Mouse (Mus musculus): Measurements from ENCODE around the gene Map3k7cl. TPM values are rescaled to one million over a fixed set of nuclear protein-coding genes. Genes with fewer than 3 reads are reported as not detected.

Gene Map3k7cl
- total RNA-seq, 4 experiments from 2014 or later = 0.46 to 0.59 (median 0.53) TPM; not detected in 1

DNA sequence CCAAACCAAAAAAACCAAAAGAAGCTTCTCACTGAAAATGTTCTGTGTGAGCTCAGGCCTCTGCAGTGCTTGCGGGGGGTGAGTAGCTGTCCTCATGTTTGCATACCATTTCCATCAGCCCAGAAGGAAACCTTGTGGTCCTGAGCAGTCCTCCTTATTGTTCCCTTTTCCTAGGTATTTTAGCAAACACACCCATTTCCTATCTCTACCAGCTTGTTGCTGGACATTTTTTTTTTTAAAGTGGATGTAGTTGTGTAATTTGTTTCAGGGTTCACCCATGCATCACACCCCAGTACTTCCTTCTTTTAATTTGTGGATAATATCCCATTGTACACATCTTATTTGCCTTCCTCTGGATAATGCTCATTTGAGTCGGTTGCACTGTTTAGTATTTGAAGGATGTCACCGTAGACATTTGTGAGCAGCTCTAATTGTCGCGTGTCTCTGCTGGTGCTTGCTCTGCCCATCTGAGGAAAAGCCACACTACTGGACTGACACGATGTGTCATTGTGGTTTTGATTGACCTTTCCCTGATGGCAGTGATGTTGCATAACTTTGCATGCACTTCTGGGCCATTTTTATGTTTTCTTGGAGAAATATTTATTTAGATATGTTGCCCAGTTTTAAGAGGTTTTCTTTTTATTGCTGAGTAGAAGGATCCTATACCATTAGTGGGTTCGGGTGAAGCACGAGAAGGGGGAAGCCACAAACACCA is 32.6 kb downstream of the Map3k7cl start:
- no peak for DNase-seq (ENCODE audit: low spot score in 2 of 2)

DNA sequence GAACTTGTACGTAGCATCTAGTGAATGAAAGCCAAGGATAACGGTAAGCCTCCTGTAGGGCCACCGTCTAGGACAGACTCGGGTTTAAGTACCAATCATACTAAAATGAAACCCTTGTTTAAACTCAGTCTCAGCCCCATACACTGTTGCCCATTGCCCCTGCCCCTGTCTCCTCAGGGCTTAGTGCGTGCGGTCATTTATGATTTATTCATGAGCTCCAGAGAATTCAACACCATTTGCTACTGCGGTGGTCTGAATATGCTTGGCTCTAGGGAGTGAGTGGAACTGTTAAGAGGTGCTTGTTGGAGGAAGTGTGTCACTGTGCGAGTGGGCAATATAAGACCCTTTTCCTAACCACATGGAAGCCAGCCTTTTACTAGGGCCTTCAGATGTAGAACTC is 34.7 kb downstream of the Map3k7cl start:
- DNase-seq (ENCODE audit: low spot score in 2 of 2) = no peak

DNA sequence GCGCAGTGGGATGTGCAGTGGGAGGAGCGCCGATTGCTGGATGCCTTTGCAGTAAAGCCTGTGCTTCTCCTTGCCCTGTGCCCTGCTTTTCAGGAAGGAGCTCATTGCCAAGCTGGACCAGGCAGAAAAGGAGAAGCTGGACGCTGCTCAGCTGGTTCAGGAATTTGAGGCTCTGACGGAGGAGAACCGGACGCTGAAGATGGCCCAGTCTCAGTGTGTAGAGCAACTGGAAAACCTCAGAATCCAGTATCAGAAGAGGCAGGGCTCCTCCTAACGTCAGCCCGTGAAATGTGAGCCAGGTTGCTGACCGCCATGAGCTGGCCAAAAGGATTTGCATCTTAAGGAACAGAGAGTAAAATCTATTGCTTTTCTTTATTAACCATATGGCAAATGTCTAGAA is 41.0 kb downstream of the Map3k7cl start:
- DNase-seq (ENCODE audit: low spot score in 2 of 2) = no peak

DNA sequence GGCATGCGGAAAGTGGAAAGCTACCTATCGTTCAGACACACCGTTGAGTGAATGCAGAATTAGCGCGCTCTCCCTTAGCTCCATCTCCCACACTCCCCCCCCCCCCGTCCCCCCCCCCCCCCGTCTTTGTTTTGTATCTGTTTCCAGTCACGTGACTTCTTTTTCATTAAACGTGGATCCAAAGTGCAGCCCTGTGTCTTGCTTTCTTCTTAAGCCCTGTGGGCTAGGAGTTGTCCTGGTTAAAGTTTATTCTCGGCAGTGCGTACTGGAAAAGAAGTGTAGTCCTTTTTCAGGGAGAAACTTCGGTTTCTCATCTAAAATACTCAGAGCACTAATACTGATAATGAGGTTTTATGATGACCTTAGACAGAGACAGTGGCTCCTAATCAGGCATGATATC is 42.0 kb downstream of the Map3k7cl start:
- DNase-seq (ENCODE audit: low spot score in 2 of 2) = no peak

DNA sequence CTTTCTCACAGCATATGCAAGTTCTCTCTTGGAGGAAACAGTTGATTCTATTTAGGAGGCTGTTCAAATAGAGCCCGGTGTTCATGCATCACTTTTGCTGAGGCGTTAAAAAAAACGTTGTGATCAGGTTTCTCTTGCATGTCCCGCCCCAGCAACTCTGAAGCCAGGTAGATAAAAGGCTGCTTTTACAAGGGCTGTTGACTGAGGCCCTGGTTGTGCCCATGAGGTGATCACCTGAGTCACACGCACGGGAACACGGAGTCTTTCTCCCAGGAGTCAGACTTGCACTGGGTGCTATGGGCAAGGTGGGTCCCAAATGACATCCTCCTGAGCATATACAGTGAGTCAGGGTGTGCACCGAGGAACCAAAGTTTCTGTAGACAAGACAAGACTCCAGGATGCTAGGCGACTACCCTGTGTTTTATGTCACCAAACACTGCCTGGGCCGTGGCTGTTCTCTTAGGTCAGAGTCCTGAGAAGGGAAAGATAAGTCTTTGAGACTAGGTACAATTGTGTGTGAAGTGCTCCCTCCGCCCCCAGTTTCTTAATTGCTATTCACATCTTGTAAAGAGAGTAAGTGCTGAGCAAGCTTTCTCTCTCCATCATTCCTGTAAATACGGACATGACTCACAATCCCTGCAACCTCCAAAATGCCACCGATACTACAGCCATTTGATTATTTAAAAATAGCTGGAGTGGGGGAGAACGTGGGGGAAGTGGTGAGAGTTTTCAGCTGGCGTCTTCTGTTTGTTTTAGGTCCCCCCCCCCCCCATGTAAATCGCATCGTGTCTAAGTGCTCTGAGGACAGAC is 49.8 kb downstream of the Map3k7cl start:
- DNase-seq (ENCODE audit: low spot score in 2 of 2) = no peak

DNA sequence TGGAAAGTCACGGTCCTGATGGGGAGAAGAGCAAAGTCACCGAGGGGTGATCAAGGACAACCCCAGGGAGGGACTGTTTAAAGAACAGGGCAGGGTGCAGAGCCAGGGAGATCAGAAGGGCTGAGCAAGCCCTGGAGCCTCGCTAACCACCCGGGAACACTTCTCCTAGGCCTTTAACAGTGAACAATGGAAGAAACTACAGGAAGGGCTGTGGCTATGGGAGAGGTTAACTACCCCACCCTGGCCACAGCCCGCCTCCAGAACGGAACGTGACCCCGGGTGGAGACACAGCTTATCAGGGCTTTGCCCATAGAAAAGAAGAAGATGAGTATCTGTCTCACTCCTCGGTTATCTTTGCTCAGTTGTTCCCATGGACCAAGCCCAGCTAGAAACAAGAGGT is 50.9 kb downstream of the Map3k7cl start:
- DNase-seq (ENCODE audit: low spot score in 2 of 2) = no peak

DNA sequence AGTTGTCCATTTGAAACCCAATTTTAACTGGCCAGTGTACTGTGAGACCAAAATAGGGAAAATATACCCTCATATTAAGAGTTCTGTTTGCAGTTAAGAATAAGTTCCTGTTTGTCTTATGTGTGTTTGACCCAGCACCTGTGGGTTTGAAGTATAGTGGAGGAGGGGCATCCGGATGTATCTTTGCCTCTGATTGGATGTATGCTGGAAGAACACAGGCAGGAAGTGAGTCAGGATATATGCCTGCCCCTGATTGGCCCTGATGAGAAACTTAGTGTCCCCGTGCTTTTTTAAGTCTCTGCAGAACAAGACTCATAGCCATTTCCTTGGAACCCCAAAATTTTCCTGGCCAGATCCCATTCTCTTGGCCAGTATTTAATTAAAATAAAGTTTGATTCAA is 51.8 kb downstream of the Map3k7cl start:
- no peak for DNase-seq (ENCODE audit: low spot score in 2 of 2)

DNA sequence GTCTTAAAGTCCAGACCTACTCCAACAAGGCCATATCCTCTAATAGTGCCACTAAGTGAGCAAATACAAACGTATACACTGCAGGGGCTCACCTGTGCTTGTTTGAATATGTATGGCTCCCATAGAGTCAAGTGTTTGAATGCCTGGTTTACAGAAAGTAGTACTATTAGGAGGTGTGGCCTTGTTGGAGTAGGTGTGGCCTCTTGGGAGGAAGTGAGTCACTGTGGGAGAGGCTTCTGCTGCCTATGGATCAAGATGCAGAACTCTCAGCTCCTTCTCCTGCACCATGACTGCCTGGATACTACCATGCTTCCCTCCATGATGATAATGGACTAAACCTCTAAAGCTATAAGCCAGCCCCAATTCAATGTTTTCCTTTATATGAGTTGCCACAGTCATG is 54.3 kb downstream of the Map3k7cl start:
- no peak for DNase-seq (ENCODE audit: low spot score in 2 of 2)

DNA sequence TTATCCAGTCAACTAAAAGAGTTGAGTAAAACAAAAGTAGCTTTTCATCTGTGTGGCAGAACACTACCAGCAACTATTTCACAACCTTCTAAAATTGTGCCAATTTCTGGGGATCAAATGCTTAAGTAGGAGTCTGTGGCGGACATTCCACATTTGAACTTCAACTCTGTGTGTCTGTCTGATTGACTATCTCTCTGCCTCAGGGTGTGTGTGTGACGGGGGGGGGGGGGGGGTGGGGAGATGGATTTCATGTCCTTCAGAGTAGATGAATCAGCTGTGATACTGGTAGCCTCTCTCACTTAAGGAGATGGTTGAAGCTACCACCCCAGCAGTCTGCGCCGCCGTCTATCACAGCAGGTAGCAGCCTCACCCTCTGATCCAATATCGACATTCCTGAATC is 54.8 kb downstream of the Map3k7cl start:
- DNase-seq (ENCODE audit: low spot score in 2 of 2) = no peak

DNA sequence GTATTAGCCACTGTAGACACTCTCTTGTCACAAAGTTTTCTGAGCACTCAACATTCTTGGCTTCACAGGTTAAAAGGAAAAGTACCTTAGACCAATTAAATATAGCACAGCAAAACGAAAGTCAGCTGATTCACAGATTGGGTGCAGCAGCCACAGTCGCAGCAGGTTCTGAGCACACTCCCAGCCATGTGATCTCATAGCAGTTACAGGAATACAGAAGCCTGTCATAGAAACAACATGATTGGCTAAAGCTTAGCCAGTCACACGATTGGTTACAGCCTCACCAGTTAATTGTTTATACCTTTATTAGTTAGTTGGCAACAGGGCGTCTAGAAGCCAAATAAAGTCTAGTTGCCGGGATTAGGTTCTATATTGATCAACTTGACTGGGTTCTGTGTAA is 57.0 kb downstream of the Map3k7cl start:
- DNase-seq (ENCODE audit: low spot score in 2 of 2) = no peak

DNA sequence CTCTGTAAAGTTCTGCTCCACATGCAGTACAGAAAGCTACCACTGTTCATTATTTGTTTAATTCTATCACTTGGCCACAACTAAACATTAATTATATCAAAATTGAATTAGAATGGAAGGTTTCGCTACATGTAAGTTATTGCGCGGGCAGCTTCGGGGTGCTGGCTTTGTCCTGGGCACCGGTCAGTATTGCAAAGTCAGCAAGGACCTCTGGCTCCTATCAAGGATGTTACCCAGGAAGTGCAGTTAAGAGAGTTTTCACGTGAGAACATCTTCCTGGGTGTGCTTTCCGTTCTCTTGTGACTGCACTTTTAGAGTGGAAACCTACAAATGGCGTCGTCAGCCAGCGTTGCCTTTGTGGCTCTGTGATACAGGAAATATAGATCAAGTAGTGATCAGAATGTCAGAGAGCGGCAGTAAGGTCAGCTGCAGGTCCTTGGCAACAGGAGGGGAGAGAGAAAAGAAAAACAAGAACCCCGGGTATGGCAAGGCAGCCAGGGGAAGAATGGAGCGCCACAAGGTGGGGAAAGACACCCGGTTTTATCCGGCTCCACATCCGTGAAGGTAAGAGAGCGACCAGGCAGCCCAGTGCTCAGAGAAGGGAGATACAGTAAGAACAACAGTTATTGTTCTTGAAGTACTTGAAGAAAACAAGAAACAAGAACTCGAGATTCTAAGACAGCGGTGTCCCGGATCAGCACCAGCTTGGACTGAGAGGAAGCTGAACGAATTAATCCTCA is 57.6 kb downstream of the Map3k7cl start:
- DNase-seq (ENCODE audit: low spot score in 2 of 2) = no peak

DNA sequence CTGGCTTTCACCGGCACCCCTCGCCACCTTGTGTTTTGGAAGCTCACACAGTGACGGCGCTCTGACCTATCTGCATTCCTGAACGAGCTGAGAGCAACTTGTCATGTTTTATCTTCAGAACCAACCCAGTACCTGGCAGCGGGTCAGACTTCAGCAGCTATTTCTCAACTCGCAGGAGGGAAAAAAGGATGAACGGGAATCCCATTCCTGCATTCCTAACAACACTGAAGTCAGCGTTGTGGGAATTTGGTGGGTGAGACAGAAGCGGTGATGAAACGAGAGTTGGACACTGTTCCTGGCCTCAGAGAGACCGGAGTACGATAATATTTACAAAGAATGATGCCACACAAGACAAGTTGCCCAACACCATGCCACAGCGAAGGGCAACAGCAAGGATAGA is 58.3 kb downstream of the Map3k7cl start:
- DNase-seq (ENCODE audit: low spot score in 2 of 2) = no peak

DNA sequence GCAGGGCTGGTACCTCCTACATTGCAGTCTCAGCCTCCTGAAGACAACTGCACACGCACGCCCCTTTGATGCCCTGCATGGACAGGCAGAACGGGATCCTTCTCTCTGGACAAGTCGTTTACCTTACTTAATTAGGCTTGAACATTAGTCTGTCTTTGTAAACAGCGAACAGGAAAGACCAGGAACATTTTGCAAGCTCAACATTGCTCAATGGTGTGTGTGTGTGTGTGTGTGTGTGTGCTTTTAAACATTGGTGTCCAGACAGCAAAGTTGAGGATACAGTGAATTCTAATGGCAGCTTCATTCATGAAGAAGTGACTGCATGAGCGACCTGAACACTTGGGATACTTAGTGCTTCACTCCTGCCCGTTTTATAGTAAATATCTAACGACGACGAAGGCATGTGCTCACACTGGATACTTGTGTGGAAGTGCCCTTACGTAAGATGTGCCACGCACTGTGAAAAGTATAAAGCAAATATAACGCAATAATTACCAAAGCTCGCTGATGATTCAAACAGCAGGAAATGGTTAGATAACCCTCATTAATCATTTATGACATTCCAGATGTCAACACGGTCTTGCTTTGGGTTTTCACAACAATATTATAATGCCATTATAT is 59.2 kb downstream of the Map3k7cl start:
- DNase-seq (ENCODE audit: low spot score in 2 of 2) = no peak

DNA sequence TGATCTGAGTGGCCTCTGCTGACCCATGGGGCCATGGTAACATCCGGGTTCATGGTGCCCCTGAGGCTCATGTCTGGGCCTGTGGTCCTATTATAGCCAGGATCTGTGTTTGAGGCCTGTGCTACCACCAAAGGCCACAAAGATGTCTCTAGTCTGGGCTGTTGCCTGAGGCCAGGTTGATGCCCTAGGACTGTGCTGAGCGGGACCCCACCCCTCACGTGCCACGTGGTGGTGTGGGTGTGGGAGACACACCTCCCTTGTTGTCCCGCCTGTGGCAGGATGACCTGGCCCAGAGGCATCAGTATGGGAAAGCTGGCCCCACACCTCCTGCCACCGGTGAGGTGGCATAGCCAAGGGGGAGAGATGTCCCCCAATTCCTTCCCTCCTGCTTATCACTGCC is 64.2 kb downstream of the Map3k7cl start:
- DNase-seq (ENCODE audit: low spot score in 2 of 2) = no peak

DNA sequence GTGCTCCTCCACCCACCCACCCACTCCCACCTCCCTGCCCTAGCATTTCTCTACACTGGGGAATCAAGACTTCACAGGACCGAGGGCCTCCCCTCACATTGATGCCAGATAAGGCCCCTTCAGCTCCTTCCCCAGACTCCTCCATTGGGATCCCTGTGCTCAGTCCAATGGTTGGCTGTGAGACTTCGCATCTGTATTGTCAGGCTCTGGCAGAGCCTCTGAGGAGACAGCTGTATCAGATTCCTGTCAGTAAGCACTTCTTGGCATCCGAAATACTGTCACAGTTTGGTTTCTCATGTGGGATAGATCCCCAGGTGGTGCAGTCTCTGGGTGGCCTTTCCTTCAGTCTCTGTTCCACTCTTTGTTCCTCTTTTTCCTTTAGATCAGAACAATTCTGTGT is 68.1 kb downstream of the Map3k7cl start:
- DNase-seq (ENCODE audit: low spot score in 2 of 2) = no peak

DNA sequence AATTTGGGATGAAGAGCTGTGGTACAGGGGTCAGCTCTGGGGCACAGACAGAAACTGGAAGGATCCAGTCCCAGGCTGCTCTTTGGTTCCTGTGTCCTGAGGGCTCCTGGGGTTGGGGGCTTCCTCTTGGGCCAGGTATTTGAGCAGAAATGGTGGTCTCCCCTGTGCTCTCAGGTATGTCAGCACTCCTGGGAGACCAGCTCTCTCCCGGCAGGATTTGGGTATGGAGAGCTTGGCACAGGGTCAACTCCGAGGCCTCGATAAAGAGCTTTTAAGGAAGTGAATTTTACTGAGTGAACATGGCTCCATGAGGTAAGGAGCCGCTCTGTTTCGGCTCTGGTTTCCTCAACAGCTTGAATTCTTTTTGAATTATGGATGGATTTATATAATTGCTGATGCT is 70.8 kb downstream of the Map3k7cl start:
- DNase-seq (ENCODE audit: low spot score in 2 of 2) = no peak

DNA sequence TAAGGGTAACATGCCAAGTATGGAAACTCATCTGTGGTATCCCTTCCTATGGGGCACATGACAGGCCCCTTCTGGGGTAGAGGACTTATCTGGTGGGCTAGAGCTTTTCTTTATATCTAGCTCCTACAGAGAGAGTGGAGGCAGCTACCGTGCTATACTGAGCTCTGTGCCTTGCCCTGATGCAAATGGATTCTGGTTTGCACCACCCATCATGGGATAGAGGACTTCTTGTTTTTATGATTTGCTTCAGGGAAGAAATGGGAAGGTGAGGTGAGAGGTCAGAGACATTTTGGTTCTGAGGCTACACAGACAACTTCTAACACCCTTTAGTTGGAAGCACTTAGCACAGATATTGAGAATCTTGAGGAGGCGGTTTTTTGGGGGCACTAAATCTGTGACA is 71.8 kb downstream of the Map3k7cl start:
- no peak for DNase-seq (ENCODE audit: low spot score in 2 of 2)

DNA sequence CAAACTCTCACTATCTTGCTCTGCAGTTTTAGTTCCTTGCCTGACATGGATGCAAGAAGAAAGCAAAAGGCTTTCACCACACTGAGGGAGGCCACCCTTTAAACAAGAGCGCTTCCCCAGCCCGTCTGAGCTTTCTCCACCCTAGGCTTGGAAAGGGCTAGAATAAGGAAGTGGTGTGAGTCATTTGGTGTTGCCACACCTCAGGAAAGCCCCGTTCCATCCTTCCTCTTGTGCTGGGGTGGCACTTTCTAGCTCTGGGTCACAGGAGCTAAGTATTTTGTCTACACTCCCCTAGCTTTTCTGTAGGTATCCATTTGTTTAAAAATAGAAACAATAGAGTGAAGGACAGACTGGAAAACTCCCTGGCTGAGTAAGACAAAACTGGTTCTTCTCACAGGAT is 72.2 kb downstream of the Map3k7cl start:
- DNase-seq (ENCODE audit: low spot score in 2 of 2) = no peak

DNA sequence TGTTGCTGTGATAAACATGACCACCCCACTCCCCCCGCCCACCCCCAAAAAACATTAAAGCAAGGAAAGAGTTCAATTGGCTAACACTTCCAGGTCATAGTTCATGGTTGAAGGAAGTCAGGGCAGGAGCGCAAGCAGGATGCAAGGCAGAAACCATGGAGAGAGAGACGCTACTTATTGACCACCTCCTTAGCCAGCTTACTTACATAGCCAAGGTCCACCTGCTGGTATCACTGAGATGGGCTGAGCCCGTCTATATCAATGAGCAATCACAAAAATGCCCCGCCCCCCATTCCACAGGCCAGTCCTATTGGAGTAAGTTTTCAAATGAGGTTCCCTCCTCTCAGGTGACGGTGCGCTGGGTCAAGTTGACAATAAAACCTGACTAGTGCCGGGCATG is 72.7 kb downstream of the Map3k7cl start:
- DNase-seq (ENCODE audit: low spot score in 2 of 2) = no peak

DNA sequence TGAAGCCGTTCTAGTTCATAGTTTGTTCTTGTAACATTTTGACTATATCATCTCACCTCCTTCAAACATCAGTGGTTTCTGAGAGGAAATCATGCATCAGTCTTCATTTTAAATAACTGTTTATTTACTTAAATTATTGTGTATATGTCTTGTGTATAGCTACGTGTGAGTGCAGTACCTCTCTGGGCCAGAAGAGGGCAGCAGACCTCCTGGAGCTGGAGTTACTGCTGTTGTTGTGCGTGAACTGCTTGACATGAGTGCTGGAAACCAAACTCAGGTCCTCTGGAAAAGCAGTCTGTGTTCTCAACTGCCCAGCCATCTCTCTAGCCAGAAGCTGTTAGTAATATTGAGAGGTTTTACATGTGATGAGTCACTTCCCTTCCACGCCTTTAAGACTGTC is 73.6 kb downstream of the Map3k7cl start:
- DNase-seq (ENCODE audit: low spot score in 2 of 2) = no peak

DNA sequence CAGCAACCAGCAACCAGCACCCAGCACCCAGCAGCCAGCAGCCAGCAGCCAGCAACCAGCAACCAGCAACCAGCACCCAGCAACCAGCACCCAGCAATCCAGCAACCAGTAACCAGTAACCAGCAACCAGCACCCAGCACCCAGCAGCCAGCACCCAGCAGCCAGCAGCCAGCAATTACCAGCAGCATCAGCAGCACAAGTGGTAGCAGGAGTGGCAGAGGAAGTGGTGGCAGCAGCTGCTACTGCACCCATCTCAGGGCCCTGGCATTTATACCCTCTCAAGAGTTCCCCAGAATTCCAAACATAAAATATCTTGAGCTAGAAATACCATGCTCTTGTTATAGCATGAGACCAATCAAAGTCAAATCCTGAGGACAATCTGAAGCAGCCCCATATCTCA is 81.6 kb downstream of the Map3k7cl start:
- no peak for DNase-seq (ENCODE audit: low spot score in 2 of 2)

DNA sequence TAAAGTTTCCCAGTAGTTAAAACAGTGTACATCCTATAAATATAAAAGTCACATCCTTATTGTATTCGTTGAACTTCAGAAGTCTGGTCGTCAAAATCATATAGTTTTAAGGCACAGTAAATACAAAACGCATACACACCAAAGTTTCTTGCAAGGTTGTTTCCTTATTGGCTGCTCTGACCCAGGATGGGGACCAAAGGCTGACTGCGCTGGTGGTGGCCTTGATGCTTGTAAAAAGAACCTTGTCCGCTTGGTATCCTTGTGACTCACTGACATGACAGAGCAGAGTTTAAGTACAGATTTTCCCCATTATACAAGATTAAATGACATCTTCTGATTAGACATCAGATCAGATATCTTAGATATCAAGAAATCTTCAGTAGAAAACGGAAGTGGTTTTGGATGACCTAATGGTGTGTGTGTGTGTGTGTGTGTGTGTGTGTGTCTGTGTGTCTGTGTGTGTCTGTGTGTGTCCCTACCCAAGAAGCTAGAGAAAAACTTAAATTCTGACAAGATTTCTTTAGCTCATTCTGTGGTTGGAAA is 82.2 kb downstream of the Map3k7cl start:
- no peak for DNase-seq (ENCODE audit: low spot score in 2 of 2)
